Mouse (Mus musculus): ENCODE measurements around the gene Olfr1380. TPM values are rescaled to one million over a fixed set of nuclear protein-coding genes. Genes with fewer than 3 reads are reported as not detected.
"Not testable (repeated sequence)": the region's sequence is repeated elsewhere in the genome, so short reads cannot be mapped to it uniquely, and the experiment has no call there.

The Olfr1380 gene
- total RNA-seq (2014; rRNA removed), result not detected in 2 replicates
- not detected in 2 replicates for polyA plus RNA-seq (2015; fragmentation: Nextera tagmentation; extraction: Ambion mirVana)

GRCm38 (mm10) chr11:49556578-49556977 lies at the start of gene Olfr1380:
TSS of gene Olfr1380 (plus strand) at chr11:49556878.
- not testable (repeated sequence) for ATAC-seq, H3K27ac ChIP-seq

GRCm38 (mm10) chr11:49518086-49518485 lies 38.6 kb upstream of the Olfr1380 start:
- Histone ChIP-seq H3K9me3 (ENCODE audit: low read length) (no peaks in the 10 kb centered on the region), H3K27ac (no peak overlapping the region), H3K4me3 (ENCODE audit: low read length) (no peak overlapping the region), H3K9ac (replicated peaks; ENCODE audit: low read length) (no peak overlapping the region), H3K4me1 (ENCODE audit: insufficient read depth, low read length) (no peaks in the 10 kb centered on the region), H3K27me3 (ENCODE audit: insufficient read depth, low read length) (no peaks in the 10 kb centered on the region), H3K4me2 (ENCODE audit: low read depth, low read length) (no peak overlapping the region), H3K36me3 (ENCODE audit: insufficient read depth, low read length) (no peaks in the 10 kb centered on the region)
- 71% methylated on average over 5 of the region's 5 CpGs for WGBS
- DNase-seq (ENCODE audit: low spot score) (no peak), ATAC-seq (no peak)
- no peak for TF ChIP-seq CTCF (IDR thresholded peaks at IDR 0.05; ENCODE audit: low read depth)

More at GRCm38 (mm10) chr11:49556578-49556977, at the start of gene Olfr1380:
- not testable (repeated sequence) for H3K4me2 ChIP-seq (ENCODE audit: low read depth, low read length); H3K4me3 ChIP-seq (ENCODE audit: low read length); H3K9ac ChIP-seq (replicated peaks; ENCODE audit: low read length); H3K4me1 ChIP-seq (ENCODE audit: insufficient read depth, low read length); H3K36me3 ChIP-seq (ENCODE audit: insufficient read depth, low read length); DNase-seq (ENCODE audit: low spot score); H3K27me3 ChIP-seq (ENCODE audit: insufficient read depth, low read length); H3K9me3 ChIP-seq (ENCODE audit: low read length)
- 53% methylated on average over 5 of the region's 5 CpGs for WGBS

- no peak for DNase-seq (ENCODE audit: low spot score)
- H3K9ac ChIP-seq (replicated peaks; ENCODE audit: low read length), result no peak within 1 kb of the TSS
- H3K4me2 ChIP-seq (ENCODE audit: low read depth, low read length), result no peak within 1 kb of the TSS
- no peak within 1 kb of the TSS for H3K4me3 ChIP-seq (ENCODE audit: low read length)
- H3K27me3 ChIP-seq (ENCODE audit: insufficient read depth, low read length), result no peaks in the 10 kb centered on the region
- no peak for TF ChIP-seq CTCF (IDR thresholded peaks at IDR 0.05; ENCODE audit: low read depth)
- no peak within 1 kb of the TSS for H3K27ac ChIP-seq
- no peaks in the 10 kb centered on the region for H3K4me1 ChIP-seq (ENCODE audit: insufficient read depth, low read length)
- H3K9me3 ChIP-seq (ENCODE audit: low read length), result no peaks in the 10 kb centered on the region
- ATAC-seq, result no peak
- no peaks in the 10 kb centered on the region for H3K36me3 ChIP-seq (ENCODE audit: insufficient read depth, low read length)
These were observed 37.3 kb upstream of the Olfr1380 start, which contains the start of gene Olfr1383 for GRCm38 (mm10) chr11:49519348-49519747. TSS of gene Olfr1383 (plus strand) at chr11:49519648.

- 87% methylated on average over 3 of the region's 3 CpGs for WGBS
- no peak within 1 kb of the TSS for H3K4me3 ChIP-seq (ENCODE audit: low read length)
- no peak for TF ChIP-seq CTCF (IDR thresholded peaks at IDR 0.05; ENCODE audit: low read depth)
- no peaks in the 10 kb centered on the region for H3K27me3 ChIP-seq (ENCODE audit: insufficient read depth, low read length)
- ATAC-seq, result no peak
- H3K9ac ChIP-seq (replicated peaks; ENCODE audit: low read length), result no peak within 1 kb of the TSS
- H3K4me1 ChIP-seq (ENCODE audit: insufficient read depth, low read length), result no peaks in the 10 kb centered on the region
- H3K36me3 ChIP-seq (ENCODE audit: insufficient read depth, low read length), result no peaks in the 10 kb centered on the region
- H3K4me2 ChIP-seq (ENCODE audit: low read depth, low read length), result no peak within 1 kb of the TSS
- H3K27ac ChIP-seq, result no peak within 1 kb of the TSS
- DNase-seq (ENCODE audit: low spot score), result no peak
- H3K9me3 ChIP-seq (ENCODE audit: low read length), result no peaks in the 10 kb centered on the region
These were observed 28.7 kb upstream of the Olfr1380 start, which contains the start of gene Olfr1382 for GRCm38 (mm10) chr11:49527947-49528346. TSS of gene Olfr1382 (plus strand) at chr11:49528247.

- Histone ChIP-seq H3K4me2 (ENCODE audit: low read depth, low read length) (no peak overlapping the region), H3K36me3 (ENCODE audit: insufficient read depth, low read length) (no peaks in the 10 kb centered on the region), H3K27ac (no peak overlapping the region), H3K4me1 (ENCODE audit: insufficient read depth, low read length) (no peaks in the 10 kb centered on the region), H3K4me3 (ENCODE audit: low read length) (no peak overlapping the region), H3K9me3 (ENCODE audit: low read length) (no peaks in the 10 kb centered on the region), H3K9ac (replicated peaks; ENCODE audit: low read length) (no peak overlapping the region), H3K27me3 (ENCODE audit: insufficient read depth, low read length) (no peaks in the 10 kb centered on the region)
- TF ChIP-seq CTCF (IDR thresholded peaks at IDR 0.05; ENCODE audit: low read depth), result no peak
- no peak for DNase-seq (ENCODE audit: low spot score)
- no peak for ATAC-seq
These were observed 23.9 kb upstream of the Olfr1380 start for GRCm38 (mm10) chr11:49532761-49533160.

- TF ChIP-seq CTCF (IDR thresholded peaks at IDR 0.05; ENCODE audit: low read depth), result peak; percentile 72
- H3K4me2 ChIP-seq (ENCODE audit: low read depth, low read length); H3K9ac ChIP-seq (replicated peaks; ENCODE audit: low read length); H3K27me3 ChIP-seq (ENCODE audit: insufficient read depth, low read length); H3K4me1 ChIP-seq (ENCODE audit: insufficient read depth, low read length); H3K27ac ChIP-seq; H3K36me3 ChIP-seq (ENCODE audit: insufficient read depth, low read length); H3K4me3 ChIP-seq (ENCODE audit: low read length); H3K9me3 ChIP-seq (ENCODE audit: low read length): not testable (repeated sequence)
- ATAC-seq (peak; percentile 82), DNase-seq (ENCODE audit: low spot score) (peak; percentile 75)
- 92% methylated on average over 2 of the region's 2 CpGs for WGBS
These were observed 20.0 kb upstream of the Olfr1380 start for GRCm38 (mm10) chr11:49536631-49537030.

GRCm38 (mm10) chr11:49543149-49543548 lies 13.5 kb upstream of the Olfr1380 start, which contains the start of gene Olfr1381:
TSS of gene Olfr1381 (plus strand) at chr11:49543449.
- not testable (repeated sequence) for ATAC-seq; H3K9ac ChIP-seq (replicated peaks; ENCODE audit: low read length); H3K4me3 ChIP-seq (ENCODE audit: low read length); H3K9me3 ChIP-seq (ENCODE audit: low read length); H3K36me3 ChIP-seq (ENCODE audit: insufficient read depth, low read length); H3K4me1 ChIP-seq (ENCODE audit: insufficient read depth, low read length); H3K4me2 ChIP-seq (ENCODE audit: low read depth, low read length); H3K27ac ChIP-seq; DNase-seq (ENCODE audit: low spot score); H3K27me3 ChIP-seq (ENCODE audit: insufficient read depth, low read length)
- WGBS, result 47% methylated on average over 3 of the region's 3 CpGs
